Mouse (Mus musculus) kidney, embryonic 15.5 days (tissue): ENCODE data around the gene Olfr288. TPM values are rescaled to one million over a fixed set of nuclear protein-coding genes. Genes with fewer than 3 reads are reported as not detected.

ENCODE experiments used
- ATAC-seq: fragments of 200-750 bp; cut with Nextera tagmentation; replicated peaks from 2 replicates; pipeline ENCODE4 v1.8.0; 2017; ENCODE audit warnings: moderate TSS enrichment; ENCODE audit not compliant: low FRiP score
- H3K27ac ChIP-seq: fragments of 300-500 bp; sonication (generic); 2 replicates; pipeline ENCODE4 v1.5.1; 2015; ENCODE audit warnings: mild to moderate bottlenecking, inconsistent platforms
- H3K27me3 ChIP-seq: fragments of 300-500 bp; sonication (generic); 2 replicates; pipeline ENCODE4 v1.6.1; 2015; ENCODE audit warnings: inconsistent platforms
- H3K36me3 ChIP-seq: fragments of 300-500 bp; sonication (generic); 2 replicates; pipeline ENCODE4 v1.6.1; 2015; ENCODE audit warnings: inconsistent platforms
- H3K4me1 ChIP-seq: fragments of 300-500 bp; sonication (generic); 2 replicates; pipeline ENCODE4 v1.6.1; 2015; ENCODE audit warnings: inconsistent platforms
- H3K4me2 ChIP-seq: fragments of 300-500 bp; sonication (generic); 2 replicates; pipeline ENCODE4 v1.6.1; 2015; ENCODE audit warnings: moderate library complexity, mild to moderate bottlenecking, inconsistent platforms
- H3K4me3 ChIP-seq: fragments of 300-500 bp; sonication (generic); replicated peaks from 2 replicates; pipeline ENCODE4 v1.5.1; 2015; ENCODE audit warnings: mild to moderate bottlenecking, inconsistent platforms
- H3K9ac ChIP-seq: fragments of 300-500 bp; sonication (generic); 2 replicates; pipeline ENCODE4 v1.6.1; 2015; ENCODE audit warnings: mild to moderate bottlenecking, inconsistent platforms
- H3K9me3 ChIP-seq: fragments of 300-500 bp; sonication (generic); replicated peaks from 2 replicates; pipeline ENCODE4 v1.6.1; 2016; ENCODE audit warnings: inconsistent platforms
- WGBS: fragments of 180-500 bp; shearing (Covaris S2); methylation state at CpG from one replicate; pipeline ENCODE4 v1.1.7; 2015; ENCODE audit warnings: mixed read lengths; 5-methylcytosine and 5-hydroxymethylcytosine counted together
- polyA plus RNA-seq: library from polyadenylated mRNA; unstranded; fragments of >200 nt; fragmentation: Nextera tagmentation; extraction: Ambion mirVana; gene quantifications from 2 replicates; pipeline ENCODE4 v1.2.1, GENCODE M21; 2015

Gene Olfr288
- not detected in 2 replicates for polyA plus RNA-seq

- H3K27me3 ChIP-seq = no peaks in the 10 kb centered on the region
- H3K27ac ChIP-seq = no peak within 1 kb of the TSS
- no peak within 1 kb of the TSS for H3K4me2 ChIP-seq
- ATAC-seq = no peak
- 63% methylated on average over 3 of the region's 3 CpGs for WGBS
- no peaks in the 10 kb centered on the region for H3K36me3 ChIP-seq
- H3K9ac ChIP-seq = no peak within 1 kb of the TSS
- no peak within 1 kb of the TSS for H3K4me3 ChIP-seq
- no peaks in the 10 kb centered on the region for H3K4me1 ChIP-seq
- no peaks in the 10 kb centered on the region for H3K9me3 ChIP-seq
Observed at GRCm38 (mm10) chr15:98195442-98195841, at the start of gene Olfr288. Gene Olfr288, minus strand, starts transcription at chr15:98195542.

GRCm38 (mm10) chr15:98235442-98235841 lies 40.1 kb upstream of the Olfr288 start:
- 94% methylated on average over 4 of the region's 4 CpGs for WGBS

GRCm38 (mm10) chr15:98234350-98234749 lies 39.0 kb upstream of the Olfr288 start, which contains the start of gene Olfr286:
Gene Olfr286, minus strand, starts transcription at chr15:98234450.
- no peak for ATAC-seq
- WGBS = 91% methylated on average over 4 of the region's 4 CpGs

More at GRCm38 (mm10) chr15:98235442-98235841, 40.1 kb upstream of the Olfr288 start:
- H3K36me3 ChIP-seq = no peaks in the 10 kb centered on the region
- no peaks in the 10 kb centered on the region for H3K27me3 ChIP-seq
- no peak overlapping the region for H3K4me2 ChIP-seq
- no peak overlapping the region for H3K4me3 ChIP-seq
- H3K9ac ChIP-seq = no peak overlapping the region
- no peaks in the 10 kb centered on the region for H3K4me1 ChIP-seq
- H3K9me3 ChIP-seq = no peaks in the 10 kb centered on the region
- no peak for ATAC-seq
- no peak overlapping the region for H3K27ac ChIP-seq

GRCm38 (mm10) chr15:98226096-98226495 lies 30.8 kb upstream of the Olfr288 start:
- Histone ChIP-seq H3K4me1 (no peaks in the 10 kb centered on the region), H3K9ac (no peak overlapping the region), H3K9me3 (no peaks in the 10 kb centered on the region), H3K27ac (no peak overlapping the region), H3K27me3 (no peaks in the 10 kb centered on the region), H3K36me3 (no peaks in the 10 kb centered on the region), H3K4me2 (no peak overlapping the region), H3K4me3 (no peak overlapping the region)
- no peak for ATAC-seq
- 80% methylated on average over 7 of the region's 7 CpGs for WGBS

More at GRCm38 (mm10) chr15:98234350-98234749, 39.0 kb upstream of the Olfr288 start, which contains the start of gene Olfr286:
- Histone ChIP-seq H3K27ac (no peak within 1 kb of the TSS), H3K4me1 (no peaks in the 10 kb centered on the region), H3K4me3 (no peak within 1 kb of the TSS), H3K4me2 (no peak within 1 kb of the TSS), H3K9ac (no peak within 1 kb of the TSS), H3K9me3 (no peaks in the 10 kb centered on the region), H3K36me3 (no peaks in the 10 kb centered on the region), H3K27me3 (no peaks in the 10 kb centered on the region)

- H3K4me3 ChIP-seq = no peak overlapping the region
Observed at GRCm38 (mm10) chr15:98225610-98226009, 30.3 kb upstream of the Olfr288 start.

GRCm38 (mm10) chr15:98222377-98222776 lies 27.0 kb upstream of the Olfr288 start:
- H3K4me1 ChIP-seq = no peaks in the 10 kb centered on the region
- no peaks in the 10 kb centered on the region for H3K27me3 ChIP-seq
- no peak overlapping the region for H3K9ac ChIP-seq
- H3K27ac ChIP-seq = no peak overlapping the region
- ATAC-seq = no peak
- H3K36me3 ChIP-seq = no peaks in the 10 kb centered on the region
- H3K4me3 ChIP-seq = no peak overlapping the region
- no peak overlapping the region for H3K4me2 ChIP-seq
- no peaks in the 10 kb centered on the region for H3K9me3 ChIP-seq

More at GRCm38 (mm10) chr15:98225610-98226009, 30.3 kb upstream of the Olfr288 start:
- Histone ChIP-seq H3K36me3 (no peaks in the 10 kb centered on the region), H3K4me1 (no peaks in the 10 kb centered on the region), H3K9me3 (no peaks in the 10 kb centered on the region), H3K4me2 (no peak overlapping the region), H3K9ac (no peak overlapping the region), H3K27ac (no peak overlapping the region), H3K27me3 (no peaks in the 10 kb centered on the region)
- ATAC-seq = no peak
- whole genome bisulfite sequencing = 44% methylated on average over 16 of the region's 16 CpGs

- H3K27ac ChIP-seq = no peak within 1 kb of the TSS
- no peak within 1 kb of the TSS for H3K4me2 ChIP-seq
- WGBS = 83% methylated on average over 4 of the region's 4 CpGs
- no peak within 1 kb of the TSS for H3K4me3 ChIP-seq
- H3K36me3 ChIP-seq = no peaks in the 10 kb centered on the region
- no peaks in the 10 kb centered on the region for H3K9me3 ChIP-seq
- no peaks in the 10 kb centered on the region for H3K27me3 ChIP-seq
- H3K4me1 ChIP-seq = no peaks in the 10 kb centered on the region
- ATAC-seq = no peak
- H3K9ac ChIP-seq = no peak within 1 kb of the TSS
Observed at GRCm38 (mm10) chr15:98220877-98221276, 25.5 kb upstream of the Olfr288 start, which contains the start of the genes Gm44579 and Olfr287. Gene Gm44579, minus strand, starts transcription at chr15:98220977. Gene Olfr287, minus strand, starts transcription at chr15:98221056.

GRCm38 (mm10) chr15:98214130-98214529 lies 18.8 kb upstream of the Olfr288 start:
- no peak overlapping the region for H3K9ac ChIP-seq
- H3K4me2 ChIP-seq = no peak overlapping the region
- H3K4me3 ChIP-seq = no peak overlapping the region
- no peaks in the 10 kb centered on the region for H3K9me3 ChIP-seq
- no peaks in the 10 kb centered on the region for H3K4me1 ChIP-seq
- no peaks in the 10 kb centered on the region for H3K36me3 ChIP-seq
- WGBS = 68% methylated on average over 5 of the region's 5 CpGs
- ATAC-seq = no peak
- no peaks in the 10 kb centered on the region for H3K27me3 ChIP-seq
- no peak overlapping the region for H3K27ac ChIP-seq

GRCm38 (mm10) chr15:98213336-98213870 lies 18.1 kb upstream of the Olfr288 start:
- H3K4me2 ChIP-seq = no peak overlapping the region
- H3K27ac ChIP-seq = no peak overlapping the region
- 64% methylated on average over 5 of the region's 5 CpGs for WGBS
- no peak overlapping the region for H3K4me3 ChIP-seq
- H3K4me1 ChIP-seq = no peaks in the 10 kb centered on the region
- H3K27me3 ChIP-seq = no peaks in the 10 kb centered on the region
- H3K9ac ChIP-seq = no peak overlapping the region
- no peaks in the 10 kb centered on the region for H3K9me3 ChIP-seq
- H3K36me3 ChIP-seq = no peaks in the 10 kb centered on the region
- no peak for ATAC-seq

GRCm38 (mm10) chr15:98209676-98210075 lies 14.3 kb upstream of the Olfr288 start:
- no peaks in the 10 kb centered on the region for H3K4me1 ChIP-seq
- peak; percentile 52; the same call in 1 of the 2 replicates for ATAC-seq
- no peak overlapping the region for H3K4me3 ChIP-seq
- H3K27me3 ChIP-seq = no peaks in the 10 kb centered on the region
- H3K27ac ChIP-seq = no peak overlapping the region
- 66% methylated on average over 7 of the region's 7 CpGs for WGBS
- no peak overlapping the region for H3K9ac ChIP-seq
- H3K36me3 ChIP-seq = no peaks in the 10 kb centered on the region
- no peak overlapping the region for H3K4me2 ChIP-seq
- H3K9me3 ChIP-seq = no peaks in the 10 kb centered on the region

- Histone ChIP-seq H3K36me3 (no peaks in the 10 kb centered on the region), H3K27ac (no peak overlapping the region), H3K9me3 (no peaks in the 10 kb centered on the region), H3K4me3 (no peak overlapping the region), H3K4me1 (peaks cover 27% of the 10 kb centered on the region), H3K9ac (no peak overlapping the region), H3K27me3 (0 out of 2 replicates have a peak, but pooled peaks cover under 1% of the 10 kb centered on the region), H3K4me2 (no peak overlapping the region)
- WGBS = 66% methylated on average over 4 of the region's 4 CpGs
- ATAC-seq = no peak
Observed at GRCm38 (mm10) chr15:98184456-98184855, 10.9 kb downstream of the Olfr288 start.

- peak overlapping the region; percentile 87 for H3K27ac ChIP-seq
Observed at GRCm38 (mm10) chr15:98181856-98182570, 13.3 kb downstream of the Olfr288 start.

More at GRCm38 (mm10) chr15:98181856-98182570, 13.3 kb downstream of the Olfr288 start:
- 42% methylated on average over 12 of the region's 12 CpGs for WGBS
- Histone ChIP-seq H3K4me3 (no peak overlapping the region; the same call in 1 of the 2 replicates), H3K27me3 (peaks cover 8% of the 10 kb centered on the region; the same call in 1 of the 2 replicates), H3K4me1 (peaks cover 27% of the 10 kb centered on the region), H3K9me3 (no peaks in the 10 kb centered on the region), H3K9ac (no peak overlapping the region), H3K36me3 (no peaks in the 10 kb centered on the region), H3K4me2 (peak overlapping the region; percentile 87)
- no peak for ATAC-seq
